Mouse (Mus musculus) spleen, adult 2 months (tissue): Measurements from ENCODE around the gene Trh. TPM values are rescaled to one million over a fixed set of nuclear protein-coding genes. Genes with fewer than 3 reads are reported as not detected.

Experiments used
- DNase-seq, 2 experiments: peaks; one replicate each; pipeline versions ENCODE4 v3.0.0 to v3.0.0-alpha.2; 2012 to 2021; ENCODE audit warnings: low spot score in 2 of 2, low read depth in 1 of 2
- H3K27ac ChIP-seq: fragments of 200-500 bp; 2 replicates; pipeline ENCODE4 v1.5.1; 2012; ENCODE audit warnings: low read length, inconsistent platforms; ENCODE audit not compliant: insufficient read depth
- H3K27me3 ChIP-seq: fragments of 200-500 bp; 2 replicates; pipeline ENCODE4 v1.6.1; 2012; ENCODE audit warnings: mild to moderate bottlenecking, moderate library complexity, low read length, inconsistent platforms; ENCODE audit not compliant: control insufficient read depth, insufficient read depth
- H3K36me3 ChIP-seq: fragments of 200-500 bp; 2 replicates; pipeline ENCODE4 v1.6.1; 2012; ENCODE audit warnings: mild to moderate bottlenecking, low read length, inconsistent platforms; ENCODE audit not compliant: control insufficient read depth, insufficient read depth
- H3K4me1 ChIP-seq: fragments of 200-500 bp; 2 replicates; pipeline ENCODE4 v1.6.1; 2011; ENCODE audit warnings: inconsistent platforms; ENCODE audit not compliant: control insufficient read depth, insufficient read depth, insufficient read length
- H3K4me3 ChIP-seq: fragments of 200-500 bp; 2 replicates; pipeline ENCODE4 v1.5.1; 2011; ENCODE audit warnings: mild to moderate bottlenecking, inconsistent platforms; ENCODE audit not compliant: insufficient read depth, insufficient read length; ENCODE audit errors: extremely low read depth
- CTCF ChIP-seq: fragments of 200-500 bp; IDR thresholded peaks from 2 replicates; pipeline ENCODE4 v1.5.1; 2011; ENCODE audit warnings: mild to moderate bottlenecking, inconsistent platforms; ENCODE audit not compliant: insufficient read depth, insufficient read length, insufficient replicate concordance; ENCODE audit errors: extremely low read depth
- POLR2A ChIP-seq: fragments of 200-500 bp; IDR thresholded peaks from 2 replicates; pipeline ENCODE4 v1.6.1; 2011; ENCODE audit warnings: low read depth, low read length, inconsistent platforms
- WGBS: fragments of 180-500 bp; shearing (Covaris S2); methylation state at CpG from one replicate; pipeline ENCODE4 v1.1.7; 2018; 5-methylcytosine and 5-hydroxymethylcytosine counted together
- polyA plus RNA-seq: library from polyadenylated mRNA; depleted of rRNA; stranded (reverse); fragments of >200 nt; gene quantifications from 2 replicates; pipeline ENCODE4 v1.2.3, GENCODE M21; 2012

Gene Trh
- polyA plus RNA-seq, 1 experiment, result not detected

DNA sequence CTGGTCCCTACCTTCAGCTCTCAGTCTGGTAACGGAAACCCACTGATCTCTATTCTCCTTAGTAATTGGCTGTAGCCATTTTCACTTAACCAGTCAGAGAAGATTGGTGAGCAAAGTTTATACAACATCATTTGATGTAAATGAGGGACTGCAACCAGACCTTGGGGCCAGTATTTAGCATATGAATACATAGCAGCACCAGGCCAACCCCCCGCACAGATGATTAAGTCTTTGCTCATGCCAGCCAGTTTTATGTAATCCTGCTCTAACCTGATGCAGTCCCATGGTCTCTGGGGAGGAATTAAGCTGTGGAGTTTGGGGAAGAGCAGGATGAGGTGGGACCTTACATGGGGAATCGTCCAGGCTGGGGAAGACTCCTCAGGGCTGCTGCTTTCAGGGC is 28.2 kb upstream of the Trh start:
- DNase-seq, result no peak
- no peak overlapping the region for H3K27ac ChIP-seq
- no peaks in the 10 kb centered on the region for H3K27me3 ChIP-seq
- TF ChIP-seq CTCF (no peak), POLR2A (no peak)
- no peaks in the 10 kb centered on the region for H3K36me3 ChIP-seq
- no peak overlapping the region for H3K4me3 ChIP-seq
- no peaks in the 10 kb centered on the region for H3K4me1 ChIP-seq
- WGBS, result 84% methylated on average over 3 of the region's 3 CpGs

DNA sequence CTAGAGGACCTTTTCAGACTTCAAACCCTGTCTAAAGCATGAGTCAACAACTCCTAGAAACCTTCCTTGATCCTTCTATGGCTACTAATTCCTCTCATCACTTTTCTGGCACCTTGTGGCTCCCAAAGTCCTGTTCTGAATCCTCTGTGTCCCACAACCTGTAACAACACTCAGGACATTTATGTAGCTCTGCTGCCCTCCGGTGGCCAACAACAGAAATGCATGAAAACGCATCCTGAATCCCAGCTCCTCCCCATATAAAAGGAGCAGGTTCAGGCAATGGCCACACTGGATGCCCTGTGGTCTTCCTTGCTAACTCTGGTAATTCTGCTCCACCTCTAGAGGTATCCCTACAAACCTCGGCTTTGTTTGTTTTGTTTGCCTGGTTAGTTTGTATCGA is 24.6 kb upstream of the Trh start:
- no peak overlapping the region for H3K27ac ChIP-seq
- TF ChIP-seq POLR2A (no peak), CTCF (peak; percentile 79; the same call in 1 of the 2 replicates)
- no peaks in the 10 kb centered on the region for H3K36me3 ChIP-seq
- H3K4me1 ChIP-seq, result no peaks in the 10 kb centered on the region
- H3K27me3 ChIP-seq, result no peaks in the 10 kb centered on the region
- peak; percentile 11 to 46 for DNase-seq
- 11% methylated on average over 4 of the region's 4 CpGs for WGBS
- no peak overlapping the region for H3K4me3 ChIP-seq

DNA sequence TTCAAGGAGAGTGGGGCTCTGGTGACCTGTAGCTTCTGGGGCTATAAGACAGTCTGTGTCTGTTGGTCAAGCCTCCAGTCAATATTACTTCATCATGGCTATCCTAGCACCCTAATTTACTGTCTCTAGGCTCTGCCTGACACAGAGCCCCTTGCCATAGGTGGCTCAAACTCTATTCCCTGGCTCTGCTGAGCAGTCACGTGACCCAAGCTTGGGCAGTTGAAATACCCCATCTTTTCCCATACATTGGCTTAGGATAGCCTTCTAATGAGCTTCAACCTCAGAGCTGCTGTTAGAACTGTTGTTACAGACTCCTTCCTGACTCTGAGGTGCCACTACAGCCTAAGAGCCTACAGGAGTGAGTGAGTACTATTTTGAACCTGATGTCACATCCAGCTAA is 23.6 kb upstream of the Trh start:
- TF ChIP-seq POLR2A, result no peak
- no peak for TF ChIP-seq CTCF
- Histone ChIP-seq H3K4me1 (no peaks in the 10 kb centered on the region), H3K27ac (no peak overlapping the region), H3K36me3 (no peaks in the 10 kb centered on the region), H3K4me3 (no peak overlapping the region), H3K27me3 (no peaks in the 10 kb centered on the region)
- DNase-seq, result no peak
- 61% methylated on average over 1 of the region's 1 CpGs for WGBS

DNA sequence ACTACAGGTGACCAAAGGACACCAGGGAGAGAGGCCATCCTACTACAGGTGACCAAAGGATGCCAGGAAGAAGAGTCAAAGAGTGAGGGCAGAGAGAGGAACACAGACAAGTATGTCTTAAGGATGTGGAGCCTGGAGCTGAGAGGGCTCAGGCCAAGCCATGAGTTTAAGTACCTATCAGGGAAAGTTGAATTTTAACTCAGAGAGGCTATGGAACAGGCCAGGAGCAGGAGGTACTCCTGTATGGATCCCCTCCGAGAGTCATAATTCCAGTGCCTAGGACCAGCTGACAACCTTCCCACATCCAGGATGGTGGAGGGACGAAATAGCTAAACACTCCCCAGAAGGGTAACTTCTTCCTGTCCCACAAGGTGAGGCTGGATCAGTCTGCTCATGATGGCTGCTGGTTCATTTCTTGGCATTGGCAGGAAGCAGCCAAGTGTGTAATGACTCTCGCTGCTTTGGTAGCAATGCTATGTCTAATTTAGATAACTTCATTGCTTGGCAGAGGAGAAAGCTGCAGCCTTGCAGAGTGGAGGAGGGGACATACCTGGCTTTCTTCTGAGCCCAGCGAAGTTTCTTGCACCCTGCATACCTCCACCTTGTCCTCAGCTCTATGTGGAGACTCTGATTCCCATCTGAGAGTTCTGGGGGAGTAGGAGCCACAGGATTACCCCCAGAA is 16.9 kb upstream of the Trh start:
- Histone ChIP-seq H3K36me3 (no peaks in the 10 kb centered on the region), H3K27me3 (no peaks in the 10 kb centered on the region), H3K27ac (no peak overlapping the region), H3K4me3 (no peak overlapping the region), H3K4me1 (no peaks in the 10 kb centered on the region)
- WGBS, result 76% methylated on average over 4 of the region's 4 CpGs
- TF ChIP-seq POLR2A (no peak), CTCF (no peak)
- no peak for DNase-seq

DNA sequence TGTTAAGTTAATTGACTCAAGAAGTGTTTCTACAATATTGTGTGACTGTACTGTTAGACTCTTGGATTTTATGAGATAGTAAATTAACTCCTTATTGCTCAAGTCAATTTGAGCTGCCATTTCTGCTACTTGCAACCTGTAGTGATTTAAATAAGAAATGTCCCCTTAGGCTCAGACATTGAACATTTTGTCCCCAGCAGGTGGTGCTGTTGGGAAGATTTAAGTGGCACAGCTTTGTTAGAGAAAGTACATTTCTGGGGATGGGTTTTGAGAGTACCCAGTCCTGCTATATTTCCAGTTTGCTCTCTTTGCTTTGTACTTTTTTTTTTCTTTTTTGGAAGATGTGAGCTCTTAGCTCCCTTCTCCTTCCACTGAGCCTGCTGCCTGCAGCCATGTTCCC is 10.9 kb upstream of the Trh start:
- Histone ChIP-seq H3K4me3 (no peak overlapping the region), H3K27me3 (no peaks in the 10 kb centered on the region), H3K27ac (no peak overlapping the region), H3K36me3 (no peaks in the 10 kb centered on the region), H3K4me1 (no peaks in the 10 kb centered on the region)
- TF ChIP-seq POLR2A, result no peak
- no peak for TF ChIP-seq CTCF
- DNase-seq, result no peak

DNA sequence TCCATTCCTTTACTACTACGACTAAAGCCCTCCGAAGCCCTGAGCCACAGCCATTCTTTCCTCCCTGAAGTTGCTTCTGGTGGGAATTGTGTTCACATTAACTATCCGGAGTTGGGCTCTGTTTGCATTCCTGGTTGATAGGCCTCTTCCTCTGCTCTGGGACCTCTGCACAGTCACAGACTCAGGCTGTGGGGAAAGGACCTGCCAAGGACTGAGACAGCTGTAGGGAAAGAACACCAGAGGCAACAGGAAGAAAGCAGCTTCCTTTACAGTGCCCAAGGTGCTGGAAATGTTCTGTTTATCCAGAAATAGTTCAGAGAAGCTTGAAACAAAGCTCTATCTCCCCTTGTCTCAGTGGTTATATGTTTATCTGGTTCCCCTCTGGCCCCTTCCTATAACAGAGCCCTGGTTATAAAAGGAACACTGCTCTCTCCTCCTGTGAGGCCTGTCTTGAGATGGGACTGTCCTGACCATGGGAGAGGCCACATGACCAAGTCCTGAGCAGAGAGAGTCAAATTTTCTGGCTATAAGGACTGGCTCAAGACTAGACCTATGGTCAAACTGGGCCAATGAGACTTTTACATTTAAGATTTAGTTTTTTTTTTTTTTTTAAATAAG is 8.9 kb upstream of the Trh start:
- no peak for TF ChIP-seq CTCF
- TF ChIP-seq POLR2A, result no peak
- Histone ChIP-seq H3K4me3 (no peak overlapping the region), H3K4me1 (no peaks in the 10 kb centered on the region), H3K36me3 (no peaks in the 10 kb centered on the region), H3K27me3 (no peaks in the 10 kb centered on the region), H3K27ac (no peak overlapping the region)
- DNase-seq, result no peak
- 76% methylated on average over 3 of the region's 3 CpGs for WGBS

DNA sequence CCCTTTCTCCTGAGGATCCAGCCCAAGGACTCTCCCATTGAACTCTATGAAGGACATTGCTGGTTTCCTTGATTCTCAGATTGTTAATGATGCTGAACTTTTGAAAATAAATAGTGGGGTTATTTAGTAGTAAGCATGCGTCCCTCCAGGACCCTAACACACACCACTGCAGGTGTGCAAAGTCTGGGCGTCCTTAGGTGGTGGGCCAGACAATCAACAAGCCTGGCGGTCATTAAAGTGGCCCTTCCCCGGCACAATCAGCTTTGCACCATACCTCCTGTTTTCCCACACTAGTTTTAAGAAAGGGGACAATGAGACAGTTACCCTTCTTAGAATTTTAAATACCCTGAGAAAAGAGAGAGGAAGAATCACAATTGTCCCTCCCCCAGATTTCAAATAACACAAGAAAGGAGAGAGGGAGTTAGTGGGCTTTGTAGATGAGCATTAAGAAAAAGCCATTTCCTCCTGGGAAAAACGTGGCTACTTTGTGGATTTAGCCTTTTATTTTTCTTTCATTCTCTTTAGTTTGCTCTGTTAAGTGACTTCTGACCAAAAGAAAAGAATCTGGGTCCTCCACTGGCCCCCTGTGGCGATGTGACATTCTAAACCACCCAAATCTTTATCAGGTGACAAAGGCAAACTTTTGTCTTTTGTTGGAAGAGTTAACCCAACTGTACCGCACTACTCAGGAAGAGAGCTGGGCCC is 2.9 kb upstream of the Trh start:
- no peaks in the 10 kb centered on the region for H3K4me1 ChIP-seq
- DNase-seq, result no peak
- WGBS, result 55% methylated on average over 7 of the region's 7 CpGs
- H3K4me3 ChIP-seq, result no peak overlapping the region
- TF ChIP-seq POLR2A, result no peak
- TF ChIP-seq CTCF, result no peak
- no peaks in the 10 kb centered on the region for H3K36me3 ChIP-seq
- no peak overlapping the region for H3K27ac ChIP-seq
- H3K27me3 ChIP-seq, result no peaks in the 10 kb centered on the region
